Mouse (Mus musculus) B cell, adult 62 days (primary cell): ENCODE measurements around the gene Serpina3b. TPM values are rescaled to one million over a fixed set of nuclear protein-coding genes. Genes with fewer than 3 reads are reported as not detected.

Source experiments
- total RNA-seq: library from RNA; stranded (reverse); gene quantifications from 4 replicates; pipeline ENCODE4 v1.2.4, GENCODE M21; 2023

Serpina3b gene
- not detected in 4 replicates for total RNA-seq

GRCm38 (mm10) chr12:104127696-104128095 lies at the start of gene Serpina3b:
Gene Serpina3b (plus strand): TSS chr12:104127996.

DNA sequence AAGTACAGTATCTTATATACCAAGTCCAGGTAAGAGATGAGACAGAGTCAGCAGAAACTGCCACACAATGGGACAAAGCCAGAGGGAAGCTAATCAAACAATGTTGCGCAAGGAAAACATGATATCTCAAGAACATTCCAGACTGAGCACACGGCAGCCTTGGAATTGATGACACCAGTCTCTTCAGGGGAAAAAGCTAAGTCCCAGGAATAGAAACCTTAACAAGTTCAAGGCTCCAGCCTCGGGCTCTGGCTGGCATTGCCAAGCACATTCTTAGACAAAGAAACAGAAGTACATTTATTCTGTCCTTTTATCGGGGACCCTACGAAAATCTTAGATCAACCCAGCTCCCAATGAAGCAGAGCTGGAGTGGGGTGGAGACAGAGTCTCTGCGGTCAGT lies 27.0 kb upstream of the Serpina3b start, which contains the start of gene Serpina5:
Gene Serpina5 (plus strand): TSS at position 346 of the 400 bp plus-strand sequence.

GRCm38 (mm10) chr12:104112333-104112732 lies 15.5 kb upstream of the Serpina3b start, which contains the start of gene Serpina3a:
Gene Serpina3a (plus strand): TSS chr12:104112724.

GRCm38 (mm10) chr12:104153656-104154055 lies 25.9 kb downstream of the Serpina3b start, which contains the start of gene Serpina3c:
Gene Serpina3c (minus strand): TSS chr12:104153870.

Other genes with a start within 250 kb of the Serpina3b start
- gene Serpina1c, start 223.1 kb upstream of the Serpina3b start, total RNA-seq: not detected in 4 replicates
- not detected in 4 replicates for gene Serpina1e, start 169.0 kb upstream of the Serpina3b start, total RNA-seq
- gene Serpina11, start 138.0 kb upstream of the Serpina3b start, total RNA-seq: not detected in 4 replicates
- gene Serpina9, start 114.2 kb upstream of the Serpina3b start, total RNA-seq: not detected in 4 replicates
- not detected in 4 replicates for gene Serpina12, start 83.6 kb upstream of the Serpina3b start, total RNA-seq
- not detected in 4 replicates for gene Serpina5, start 26.9 kb upstream of the Serpina3b start, total RNA-seq
- not detected in 4 replicates for gene Serpina3a, start 15.3 kb upstream of the Serpina3b start, total RNA-seq
- not detected in 4 replicates for gene Serpina3c, start 25.9 kb downstream of the Serpina3b start, total RNA-seq
- gene Serpina3f, start 86.5 kb downstream of the Serpina3b start, total RNA-seq: 5.2 to 6.2 TPM (median 5.4 TPM) in 4 replicates
- gene Serpina3g, start 108.2 kb downstream of the Serpina3b start, total RNA-seq: 79.5 to 99.4 TPM (median 96.8 TPM) in 4 replicates
- gene Serpina3i, start 135.1 kb downstream of the Serpina3b start, total RNA-seq: 1.6 to 1.8 TPM in 2 of 4 replicates, not detected in the others
- not detected in 4 replicates for gene Serpina3j, start 186.6 kb downstream of the Serpina3b start, total RNA-seq
- gene Serpina3k, start 210.5 kb downstream of the Serpina3b start, total RNA-seq: not detected in 4 replicates
- gene Serpina3m, start 210.5 kb downstream of the Serpina3b start, total RNA-seq: not detected in 4 replicates